Mouse (Mus musculus): ENCODE results near the gene Rnh1. TPM values are rescaled to one million over a fixed set of nuclear protein-coding genes. Genes with fewer than 3 reads are reported as not detected.

Gene Rnh1
- polyA plus RNA-seq, 1 experiment, result 75.9 TPM

- WGBS, result 91% methylated on average over 4 of the region's 4 CpGs
- Histone ChIP-seq H3K4me3 (ENCODE audit: control insufficient read depth, insufficient read depth, low read length) (no peak overlapping the region), H3K27ac (ENCODE audit: control insufficient read depth, insufficient read depth, low read length) (no peak overlapping the region), H3K36me3 (ENCODE audit: control insufficient read depth, insufficient read depth, low read length) (no peaks in the 10 kb centered on the region), H3K4me1 (replicated peaks; ENCODE audit: control insufficient read depth, insufficient read depth, low read length) (no peaks in the 10 kb centered on the region), H3K27me3 (ENCODE audit: control insufficient read depth, insufficient read depth, low read length) (no peaks in the 10 kb centered on the region)
- DNase-seq, result no peak
- TF ChIP-seq POLR2A (IDR thresholded peaks at IDR 0.05; ENCODE audit: control insufficient read depth, extremely low read depth, insufficient read depth, low read length, poor library complexity), result no peak
- no peak for TF ChIP-seq CTCF (IDR thresholded peaks at IDR 0.05; ENCODE audit: borderline replicate concordance, control insufficient read depth, extremely low read depth, insufficient read depth, low read length, poor library complexity)
These were observed 31.3 kb downstream of the Rnh1 start for GRCm38 (mm10) chr7:141141326-141141725.

- Histone ChIP-seq H3K4me3 (ENCODE audit: control insufficient read depth, insufficient read depth, low read length) (peak overlapping the region; percentile 97), H3K27me3 (ENCODE audit: control insufficient read depth, insufficient read depth, low read length) (no peaks in the 10 kb centered on the region), H3K27ac (ENCODE audit: control insufficient read depth, insufficient read depth, low read length) (no peak overlapping the region), H3K4me1 (replicated peaks; ENCODE audit: control insufficient read depth, insufficient read depth, low read length) (peaks cover 8% of the 10 kb centered on the region), H3K36me3 (ENCODE audit: control insufficient read depth, insufficient read depth, low read length) (peaks cover 4% of the 10 kb centered on the region; the same call in 1 of the 2 replicates)
- TF ChIP-seq POLR2A (IDR thresholded peaks at IDR 0.05; ENCODE audit: control insufficient read depth, extremely low read depth, insufficient read depth, low read length, poor library complexity) (no peak), CTCF (IDR thresholded peaks at IDR 0.05; ENCODE audit: borderline replicate concordance, control insufficient read depth, extremely low read depth, insufficient read depth, low read length, poor library complexity) (no peak)
- 73% methylated on average over 12 of the region's 12 CpGs for WGBS
- DNase-seq, result no peak
These were observed 40.5 kb downstream of the Rnh1 start for GRCm38 (mm10) chr7:141131904-141132755.

- DNase-seq, result peak; percentile 89
- under 1% methylated on average over 59 of the region's 59 CpGs for WGBS
- Histone ChIP-seq H3K4me1 (replicated peaks; ENCODE audit: control insufficient read depth, insufficient read depth, low read length) (peaks cover 8% of the 10 kb centered on the region), H3K4me3 (ENCODE audit: control insufficient read depth, insufficient read depth, low read length) (peak overlapping the region; percentile 97), H3K27me3 (ENCODE audit: control insufficient read depth, insufficient read depth, low read length) (no peaks in the 10 kb centered on the region), H3K27ac (ENCODE audit: control insufficient read depth, insufficient read depth, low read length) (no peak overlapping the region), H3K36me3 (ENCODE audit: control insufficient read depth, insufficient read depth, low read length) (peaks cover 4% of the 10 kb centered on the region; the same call in 1 of the 2 replicates)
- TF ChIP-seq POLR2A (IDR thresholded peaks at IDR 0.05; ENCODE audit: control insufficient read depth, extremely low read depth, insufficient read depth, low read length, poor library complexity) (0 out of 2 replicates have a peak, but pooled peaks have one; percentile 12), CTCF (IDR thresholded peaks at IDR 0.05; ENCODE audit: borderline replicate concordance, control insufficient read depth, extremely low read depth, insufficient read depth, low read length, poor library complexity) (no peak; the same call in 1 of the 2 replicates)
These were observed 41.4 kb downstream of the Rnh1 start for GRCm38 (mm10) chr7:141131024-141131820.

- Histone ChIP-seq H3K4me1 (replicated peaks; ENCODE audit: control insufficient read depth, insufficient read depth, low read length) (peaks cover 9% of the 10 kb centered on the region), H3K27me3 (ENCODE audit: control insufficient read depth, insufficient read depth, low read length) (no peaks in the 10 kb centered on the region), H3K36me3 (ENCODE audit: control insufficient read depth, insufficient read depth, low read length) (no peaks in the 10 kb centered on the region), H3K27ac (ENCODE audit: control insufficient read depth, insufficient read depth, low read length) (no peak overlapping the region), H3K4me3 (ENCODE audit: control insufficient read depth, insufficient read depth, low read length) (peak overlapping the region; percentile 61)
- 5% methylated on average over 15 of the region's 15 CpGs for WGBS
- DNase-seq, result no peak
- no peak for TF ChIP-seq CTCF (IDR thresholded peaks at IDR 0.05; ENCODE audit: borderline replicate concordance, control insufficient read depth, extremely low read depth, insufficient read depth, low read length, poor library complexity)
- TF ChIP-seq POLR2A (IDR thresholded peaks at IDR 0.05; ENCODE audit: control insufficient read depth, extremely low read depth, insufficient read depth, low read length, poor library complexity), result no peak
These were observed 49.2 kb downstream of the Rnh1 start for GRCm38 (mm10) chr7:141123517-141123856.

GRCm38 (mm10) chr7:141122689-141123516, 49.8 kb downstream of the Rnh1 start:
- Histone ChIP-seq H3K27me3 (ENCODE audit: control insufficient read depth, insufficient read depth, low read length) (no peaks in the 10 kb centered on the region), H3K4me1 (replicated peaks; ENCODE audit: control insufficient read depth, insufficient read depth, low read length) (peaks cover 9% of the 10 kb centered on the region), H3K4me3 (ENCODE audit: control insufficient read depth, insufficient read depth, low read length) (peak overlapping the region; percentile 61), H3K36me3 (ENCODE audit: control insufficient read depth, insufficient read depth, low read length) (no peaks in the 10 kb centered on the region), H3K27ac (ENCODE audit: control insufficient read depth, insufficient read depth, low read length) (no peak overlapping the region)
- peak; percentile 89 for DNase-seq
- TF ChIP-seq CTCF (IDR thresholded peaks at IDR 0.05; ENCODE audit: borderline replicate concordance, control insufficient read depth, extremely low read depth, insufficient read depth, low read length, poor library complexity) (0 out of 2 replicates have a peak, but pooled peaks have one; percentile 16), POLR2A (IDR thresholded peaks at IDR 0.05; ENCODE audit: control insufficient read depth, extremely low read depth, insufficient read depth, low read length, poor library complexity) (peak; percentile 34; the same call in 1 of the 2 replicates)
- 3% methylated on average over 29 of the region's 29 CpGs for WGBS

Data from thymus, adult 2 months (tissue).